Mouse (Mus musculus) kidney, adult 18-20 months (tissue): ENCODE measurements around the gene Adk.
A peak's percentile ranks its signal among the peaks of the same experiment; 100 is the strongest.

Experiments
- DNase-seq: peaks from one replicate; pipeline ENCODE4 v3.0.0; 2021

Adk gene

DNA sequence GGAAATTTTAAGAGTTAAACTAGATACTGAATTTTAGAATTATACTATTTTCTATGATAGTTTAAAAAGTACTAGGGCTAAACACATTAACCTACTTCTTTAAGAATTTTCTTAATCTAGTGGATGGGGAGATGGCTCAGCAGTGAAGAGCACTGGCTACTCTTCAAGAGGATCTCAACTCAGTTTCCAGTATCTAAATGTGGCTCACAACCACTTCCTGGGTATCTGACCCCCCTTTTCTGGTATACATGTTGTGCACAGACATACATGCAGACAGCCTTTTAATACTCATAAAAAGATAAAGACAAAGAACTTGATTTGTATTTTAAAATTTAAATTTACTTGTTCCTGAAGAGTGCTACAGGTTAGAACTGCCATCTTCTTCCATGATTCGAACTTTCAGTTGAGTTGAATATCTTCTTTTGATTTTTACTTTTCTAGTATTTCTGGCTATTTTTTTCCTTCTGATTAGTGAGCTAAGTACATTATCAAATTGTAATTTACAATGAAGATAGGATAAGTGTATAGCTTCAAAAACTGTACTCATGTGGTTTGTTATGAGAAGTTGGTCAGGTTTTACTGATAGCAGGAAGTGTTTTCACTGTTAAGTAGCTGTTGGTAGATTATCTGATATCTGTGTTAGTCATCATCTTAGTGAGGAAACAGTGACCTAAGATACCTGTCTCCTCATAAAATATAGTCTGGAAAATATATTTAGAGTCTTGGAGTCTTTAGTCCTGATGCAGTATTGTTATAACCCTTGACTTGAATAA is 121.8 kb downstream of the Adk start:
- DNase-seq: no peak

DNA sequence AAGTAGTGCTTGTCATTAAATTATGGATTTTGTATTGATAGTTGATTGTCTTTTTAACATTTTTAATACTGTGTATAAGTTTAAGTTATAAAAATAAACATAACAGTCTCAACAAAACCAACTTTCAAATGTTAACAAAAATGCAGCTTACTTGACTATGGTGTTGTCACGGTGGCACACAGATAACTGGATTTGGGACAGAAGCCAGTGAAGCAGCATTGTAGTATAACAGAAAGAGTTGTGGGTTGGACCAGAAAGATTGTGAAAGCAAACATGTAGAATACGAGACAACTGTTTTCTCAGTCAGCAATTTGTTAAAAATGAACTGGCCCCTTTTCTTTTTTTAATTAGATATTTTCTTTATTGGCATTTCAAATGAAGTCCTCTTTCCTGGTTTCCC is 122.4 kb downstream of the Adk start:
- DNase-seq: no peak

- DNase-seq: no peak
Observed at GRCm38 (mm10) chr14:21177781-21178180, 125.4 kb downstream of the Adk start.

- DNase-seq: no peak
Observed at GRCm38 (mm10) chr14:21178356-21178755, 126.0 kb downstream of the Adk start.

DNA sequence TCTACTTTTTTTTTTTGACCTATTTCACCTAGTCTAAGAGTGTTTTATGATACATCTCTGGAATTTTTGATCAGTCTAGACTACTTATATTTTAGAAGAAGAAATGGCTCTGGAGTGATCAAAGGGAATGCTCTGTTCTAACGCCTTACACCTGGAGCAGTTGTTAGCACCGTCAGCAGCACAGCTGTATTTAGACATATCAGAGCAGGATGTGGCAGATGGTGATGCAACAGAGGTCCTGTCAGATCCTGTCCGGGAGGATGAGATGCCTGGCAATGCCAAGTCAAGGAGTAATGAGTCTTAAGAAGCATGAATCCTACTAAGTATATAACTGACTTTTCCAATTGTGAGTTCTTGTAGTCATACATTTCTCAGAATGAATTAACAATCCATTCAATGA is 128.7 kb downstream of the Adk start:
- no peak for DNase-seq

DNA sequence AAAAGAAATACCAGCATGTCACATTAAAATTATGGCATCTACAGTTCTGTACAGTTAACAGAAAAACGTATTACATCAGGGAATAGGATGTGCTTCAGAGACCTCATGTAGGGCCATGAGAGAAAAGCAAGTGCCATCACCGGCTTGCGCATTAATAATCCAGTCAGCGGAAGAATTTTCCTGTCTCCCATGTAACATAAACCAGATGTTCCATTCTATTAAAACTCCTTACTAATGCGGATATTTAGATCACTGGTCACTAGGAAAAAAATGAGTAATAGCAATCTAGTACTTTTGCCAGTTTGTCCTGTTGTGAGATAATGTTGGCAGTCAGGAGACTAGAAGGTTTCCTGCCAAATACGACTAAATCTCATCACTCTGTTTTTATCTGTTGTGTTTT is 139.6 kb downstream of the Adk start:
- DNase-seq: no peak

DNA sequence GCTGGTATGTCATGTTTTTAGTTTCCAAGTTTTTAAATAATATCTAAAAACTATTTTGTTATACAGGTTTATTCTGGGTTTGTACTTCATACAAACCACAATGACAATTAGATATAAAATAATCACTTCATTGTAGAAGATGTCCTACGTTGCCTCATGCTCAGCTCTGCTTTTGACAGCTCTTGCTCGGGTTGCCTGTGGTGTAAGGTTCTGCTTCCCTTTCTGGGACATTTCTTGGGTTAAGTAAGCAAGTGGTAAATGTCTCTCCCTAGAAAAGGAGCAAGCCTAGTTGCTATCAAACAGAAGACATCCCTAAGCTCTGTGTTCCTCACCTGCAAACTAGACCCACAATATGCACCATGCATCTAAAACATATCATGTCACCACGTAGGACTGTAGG is 140.4 kb downstream of the Adk start:
- no peak for DNase-seq

GRCm38 (mm10) chr14:21194336-21194735 is 142.0 kb downstream of the Adk start:
- DNase-seq: no peak

GRCm38 (mm10) chr14:21200850-21201249 is 148.5 kb downstream of the Adk start:
- no peak for DNase-seq

GRCm38 (mm10) chr14:21206472-21206871 is 154.1 kb downstream of the Adk start:
- DNase-seq: no peak

GRCm38 (mm10) chr14:21221574-21222138 is 169.3 kb downstream of the Adk start:
- no peak for DNase-seq

- no peak for DNase-seq
Observed at GRCm38 (mm10) chr14:21222206-21222605, 169.8 kb downstream of the Adk start.

GRCm38 (mm10) chr14:21223456-21223855 is 171.1 kb downstream of the Adk start:
- DNase-seq: no peak

- no peak for DNase-seq
Observed at GRCm38 (mm10) chr14:21223971-21224635, 171.7 kb downstream of the Adk start.

GRCm38 (mm10) chr14:21237051-21237450 is 184.7 kb downstream of the Adk start:
- no peak for DNase-seq

- DNase-seq: no peak
Observed at GRCm38 (mm10) chr14:21241105-21241504, 188.7 kb downstream of the Adk start.

DNA sequence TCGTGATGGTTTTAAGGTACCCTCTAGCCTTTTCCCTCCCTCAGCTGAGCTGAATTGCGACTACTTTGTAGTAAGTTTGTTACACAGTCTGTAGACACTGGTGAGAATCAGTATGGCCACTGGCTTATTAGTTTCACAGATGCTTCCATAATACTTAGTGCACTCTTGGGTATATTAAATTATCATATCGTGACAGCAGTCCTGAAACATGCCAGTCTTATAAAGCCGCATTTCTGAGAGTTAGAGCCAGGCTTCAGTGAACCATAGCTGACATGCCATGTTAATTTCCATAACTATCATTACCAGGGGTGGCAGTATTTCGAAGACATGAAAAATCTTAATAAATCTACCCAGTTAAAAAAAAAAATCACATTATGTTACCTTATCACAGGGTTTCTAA is 199.0 kb downstream of the Adk start:
- no peak for DNase-seq

DNA sequence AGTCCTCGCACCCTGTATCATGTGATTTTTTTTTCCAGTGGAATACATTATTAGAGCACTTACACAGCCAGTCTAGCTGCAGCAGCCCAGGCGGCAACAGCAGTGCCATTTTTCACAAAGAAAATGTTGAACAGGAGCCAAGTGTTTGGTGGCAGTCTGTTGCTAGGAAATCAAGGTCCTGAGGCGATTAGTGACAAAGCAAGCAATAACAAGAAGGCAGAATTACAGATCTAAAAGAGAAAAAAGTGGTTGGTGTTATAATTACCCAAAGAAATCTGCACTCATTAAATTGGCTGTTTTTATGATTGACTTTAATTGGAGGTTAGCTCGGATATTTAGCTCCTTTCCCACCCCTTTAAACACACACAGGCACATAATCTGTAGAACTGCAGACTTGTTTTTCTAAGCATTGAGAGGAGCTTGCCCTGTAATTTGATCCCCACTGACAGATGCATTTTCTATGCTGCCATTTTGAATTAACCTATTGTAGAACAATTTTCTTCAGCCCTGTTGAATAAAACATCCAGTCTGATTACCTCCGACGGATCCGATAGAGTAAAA is 200.0 kb downstream of the Adk start:
- DNase-seq: peak; percentile 10

GRCm38 (mm10) chr14:21253321-21253992 is 201.1 kb downstream of the Adk start:
- no peak for DNase-seq

GRCm38 (mm10) chr14:21253993-21254339 is 201.6 kb downstream of the Adk start:
- no peak for DNase-seq

- no peak for DNase-seq
Observed at GRCm38 (mm10) chr14:21268229-21268628, 215.9 kb downstream of the Adk start.

- DNase-seq: no peak
Observed at GRCm38 (mm10) chr14:21271472-21271871, 219.1 kb downstream of the Adk start.

DNA sequence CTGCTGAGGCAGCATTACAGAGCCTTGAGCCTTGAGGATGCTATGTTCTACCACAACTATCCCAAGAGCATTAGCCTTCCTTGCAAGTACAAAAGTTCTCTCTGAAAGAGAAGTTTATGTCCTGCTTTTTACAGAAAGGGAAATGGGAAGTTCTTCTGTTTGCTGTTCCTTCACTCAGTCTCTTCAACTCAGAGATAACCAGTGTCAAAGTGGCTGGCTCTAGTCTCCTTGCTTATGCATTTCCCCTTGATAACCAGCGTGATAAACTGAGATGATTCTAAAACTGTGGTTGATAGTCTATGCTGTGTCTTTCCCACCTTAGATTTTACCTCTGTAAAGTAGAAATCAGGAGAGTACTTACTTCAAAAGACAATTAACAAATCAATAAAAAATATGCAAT is 223.4 kb downstream of the Adk start:
- no peak for DNase-seq

- no peak for DNase-seq
Observed at GRCm38 (mm10) chr14:21278290-21278689, 225.9 kb downstream of the Adk start.
